Mouse (Mus musculus): ENCODE results near the gene Pik3r5.
A peak's percentile ranks its signal among the peaks of the same experiment; 100 is the strongest.

The Pik3r5 gene

DNA sequence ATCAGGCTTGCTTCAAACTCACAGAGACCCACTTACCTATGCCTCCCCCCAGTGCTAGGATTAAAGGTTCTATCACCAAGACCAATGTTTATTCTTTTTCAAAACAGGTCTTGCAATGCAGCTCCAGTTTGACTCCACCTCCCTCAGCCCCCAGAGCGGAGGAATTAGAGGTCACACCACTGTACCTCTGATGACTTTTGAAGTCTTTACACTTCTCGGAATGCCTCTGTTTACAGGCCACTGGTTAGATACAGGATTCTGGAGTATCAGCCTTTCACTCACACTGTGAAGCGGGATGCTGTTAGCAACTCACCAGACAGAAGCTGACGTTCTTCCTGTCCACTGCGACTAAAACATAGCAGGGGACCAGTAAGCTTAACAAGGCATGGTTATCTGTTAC is 30.5 kb upstream of the Pik3r5 start:
- ATAC-seq (ENCODE audit: low TSS enrichment): no peak

DNA sequence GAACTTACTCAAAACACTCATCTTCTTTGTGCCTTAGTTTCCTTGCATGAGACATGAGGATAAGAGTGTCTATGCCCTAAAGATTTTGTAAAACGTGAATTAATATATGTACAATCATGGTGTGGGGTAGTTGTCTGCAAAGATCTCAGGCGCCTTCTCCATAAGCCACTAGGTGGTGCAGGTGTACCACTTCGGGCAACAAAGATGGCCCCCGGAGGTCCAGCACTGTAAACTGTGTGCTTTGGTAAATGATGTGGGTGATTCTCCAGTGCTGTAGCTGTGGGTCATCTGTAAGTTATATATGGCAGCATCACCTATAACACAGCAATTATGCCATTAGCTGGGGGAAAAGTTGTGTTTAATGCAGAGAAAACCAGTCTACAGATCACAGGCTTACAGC is 27.7 kb upstream of the Pik3r5 start:
- ATAC-seq (ENCODE audit: low TSS enrichment): no peak

GRCm38 (mm10) chr11:68405576-68405975 is 26.3 kb upstream of the Pik3r5 start:
- no peak for ATAC-seq (ENCODE audit: low TSS enrichment)

- no peak for ATAC-seq (ENCODE audit: low TSS enrichment)
Observed at GRCm38 (mm10) chr11:68407266-68407926, 24.5 kb upstream of the Pik3r5 start.

DNA sequence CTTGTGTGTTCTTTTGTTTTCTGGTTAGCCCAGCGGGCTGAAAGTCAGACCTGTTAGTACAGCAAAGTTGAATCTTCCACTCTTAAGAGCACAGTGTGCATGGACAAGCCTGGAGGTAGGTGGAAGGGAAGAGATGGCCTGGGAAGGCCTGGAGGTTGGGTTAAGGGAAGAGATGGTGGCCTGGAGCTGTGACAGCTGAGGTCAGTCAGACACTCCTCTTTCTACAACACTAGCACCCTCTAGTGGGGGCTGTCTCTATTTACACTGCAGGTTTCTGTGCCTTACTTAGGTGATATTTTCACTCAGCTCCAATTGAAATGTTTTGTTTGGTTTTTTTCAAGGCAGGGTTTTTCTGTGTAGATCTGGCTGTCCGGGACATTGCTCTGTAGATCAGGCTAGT is 23.8 kb upstream of the Pik3r5 start:
- ATAC-seq (ENCODE audit: low TSS enrichment): peak; percentile 70; the same call in 1 of the 2 replicates

DNA sequence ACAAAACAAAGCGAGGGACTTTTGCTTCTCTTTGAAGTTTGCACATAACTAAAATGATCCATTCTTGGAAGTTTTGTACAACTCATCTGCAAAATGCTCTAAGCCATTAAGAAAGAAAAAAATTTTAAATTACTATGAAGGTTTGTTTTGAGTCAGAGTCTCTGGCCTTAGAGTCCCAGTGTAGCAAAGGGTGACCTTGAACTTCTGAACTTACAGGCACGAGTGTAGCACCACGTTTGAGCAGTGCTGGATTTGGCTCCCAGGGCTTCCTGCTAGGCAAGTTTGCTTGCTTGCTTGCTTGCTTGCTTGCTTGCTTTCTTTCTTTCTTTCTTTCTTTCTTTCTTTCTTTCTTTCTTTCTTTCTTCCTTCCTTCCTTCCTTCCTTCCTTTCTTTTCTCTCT is 14.9 kb upstream of the Pik3r5 start:
- ATAC-seq (ENCODE audit: low TSS enrichment): no peak

DNA sequence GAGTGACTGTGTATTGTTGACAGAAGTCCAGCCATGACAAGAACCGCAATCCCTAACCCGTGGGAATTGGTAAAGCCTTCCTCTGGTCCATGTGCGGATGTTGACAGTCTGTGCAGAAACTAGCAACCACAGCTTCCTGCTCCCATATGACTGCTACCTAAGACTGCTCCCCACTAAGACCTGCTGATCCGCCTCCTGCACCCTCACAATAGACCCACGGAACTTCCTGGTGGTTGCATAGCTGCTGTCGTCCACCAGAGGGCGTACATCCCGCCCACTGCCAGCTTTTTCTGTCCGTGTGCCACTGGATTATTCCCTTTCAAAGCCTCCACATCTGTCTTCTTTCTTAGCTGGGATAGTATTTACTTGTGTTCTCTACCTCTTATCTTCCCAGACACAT is 14.1 kb upstream of the Pik3r5 start:
- ATAC-seq (ENCODE audit: low TSS enrichment): no peak

DNA sequence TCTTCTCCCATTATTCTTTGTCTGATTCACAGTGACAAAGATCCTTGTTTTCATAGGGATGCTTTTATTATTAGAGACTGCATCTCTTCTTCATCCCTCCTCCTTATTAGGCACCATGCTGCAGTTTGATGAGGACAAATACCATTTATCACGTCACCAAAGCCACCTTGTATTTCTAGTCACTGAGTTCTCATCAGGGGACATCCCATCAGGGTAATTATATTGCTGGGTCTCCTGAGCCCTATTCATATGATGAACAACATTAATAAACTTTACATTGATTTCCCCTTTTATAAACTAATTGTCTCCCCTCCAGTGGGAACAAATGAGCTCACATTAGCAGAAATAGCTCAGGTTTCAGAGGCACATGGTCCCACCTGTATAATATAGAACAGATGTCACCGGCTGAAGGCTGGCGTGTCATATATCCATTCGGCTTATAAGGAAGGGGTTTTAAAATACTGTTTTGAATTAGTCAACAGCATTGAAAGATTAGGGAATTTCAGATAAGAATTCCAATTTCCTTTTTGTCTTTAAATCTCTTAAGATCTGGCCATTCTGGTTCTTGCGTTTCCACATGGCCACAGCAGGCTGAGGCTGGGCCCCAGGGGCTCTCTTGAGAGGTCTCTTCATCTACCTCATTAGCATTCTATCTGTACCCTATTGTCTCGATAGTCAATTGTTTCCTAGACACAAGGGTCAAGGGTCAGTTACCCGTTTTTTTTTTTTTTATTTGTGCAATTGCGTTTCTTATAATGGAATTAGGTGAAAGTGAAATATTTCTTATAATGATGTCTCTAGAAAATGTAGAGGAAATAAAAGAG is 6.2 kb upstream of the Pik3r5 start:
- ATAC-seq (ENCODE audit: low TSS enrichment): no peak

DNA sequence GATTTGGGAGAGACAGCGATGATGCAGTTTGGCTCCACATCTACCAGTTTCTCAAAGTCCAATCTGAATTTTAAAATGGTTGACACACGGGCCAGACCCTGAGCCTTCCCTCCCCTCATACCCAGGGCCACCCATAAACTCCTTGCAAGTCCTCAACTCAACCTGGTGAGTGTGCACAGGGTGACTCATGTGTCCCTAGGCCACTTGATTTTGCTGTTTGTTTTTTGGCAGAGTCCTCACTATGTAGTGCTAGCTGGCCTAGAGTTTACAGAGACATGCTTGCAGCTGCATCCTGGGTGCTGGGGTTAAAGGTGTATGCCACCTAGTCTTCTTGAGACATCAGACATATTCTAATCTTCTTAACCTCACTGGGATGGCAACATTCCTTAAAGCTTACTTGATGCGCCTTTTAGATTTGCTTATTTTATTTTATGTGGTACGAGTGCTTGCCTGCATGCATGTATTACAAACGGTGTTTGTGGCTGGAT is 4.8 kb upstream of the Pik3r5 start:
- ATAC-seq (ENCODE audit: low TSS enrichment): no peak

GRCm38 (mm10) chr11:68430662-68431061 is 1.3 kb upstream of the Pik3r5 start:
- no peak for ATAC-seq (ENCODE audit: low TSS enrichment)

DNA sequence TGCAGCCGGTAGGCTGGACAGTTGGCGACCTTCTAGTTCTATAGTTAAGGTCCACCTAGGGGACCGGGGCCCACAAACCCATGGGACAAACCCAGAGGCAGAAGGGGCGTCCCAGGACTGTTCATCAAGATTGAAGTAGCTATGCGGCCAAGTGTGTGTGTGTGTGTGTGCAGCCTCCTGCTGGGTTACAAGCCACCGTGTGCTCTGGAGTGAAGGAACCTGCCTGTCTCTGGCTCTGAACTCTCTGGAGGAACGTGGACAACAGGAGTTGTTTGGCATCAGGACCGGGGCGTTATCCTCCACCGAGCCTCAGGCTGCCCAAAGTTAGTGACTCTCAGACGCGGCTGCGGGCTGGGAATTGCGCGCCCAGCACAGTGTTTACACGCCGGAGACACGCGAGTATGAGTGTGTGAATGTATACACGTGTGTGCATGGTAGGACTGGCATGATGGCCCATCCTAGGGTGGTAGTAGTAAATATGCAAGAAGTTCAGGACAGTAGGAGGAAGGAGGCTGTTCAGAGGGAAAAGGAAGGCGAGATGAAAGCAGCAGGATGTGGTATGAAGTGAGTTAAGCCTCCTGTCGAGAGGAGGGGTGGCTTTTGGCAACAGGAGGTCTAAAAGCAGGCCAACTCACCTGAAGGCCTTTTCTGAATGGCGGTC is 570 bp downstream of the Pik3r5 start:
- ATAC-seq (ENCODE audit: low TSS enrichment): no peak

DNA sequence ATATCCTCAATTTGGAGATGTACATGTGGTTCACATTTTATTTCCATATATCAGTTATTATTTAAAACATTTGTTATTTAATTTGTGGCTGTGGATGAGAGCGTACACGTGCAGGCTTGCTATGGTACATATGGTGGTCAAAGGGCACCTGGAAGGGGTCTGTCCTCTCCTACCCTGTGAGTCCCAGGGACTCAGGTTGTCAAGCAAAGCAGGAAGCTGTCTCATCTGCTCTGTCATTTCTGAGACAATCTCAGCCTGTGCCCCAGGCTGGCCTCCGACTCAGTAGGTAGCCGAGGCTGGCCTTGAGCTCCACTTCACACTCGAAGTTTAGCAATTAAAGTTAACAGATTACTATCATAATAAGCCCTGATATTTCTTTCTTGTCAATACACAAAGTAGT is 1.6 kb downstream of the Pik3r5 start:
- no peak for ATAC-seq (ENCODE audit: low TSS enrichment)

- no peak for ATAC-seq (ENCODE audit: low TSS enrichment)
Observed at GRCm38 (mm10) chr11:68434697-68435096, 2.8 kb downstream of the Pik3r5 start.

DNA sequence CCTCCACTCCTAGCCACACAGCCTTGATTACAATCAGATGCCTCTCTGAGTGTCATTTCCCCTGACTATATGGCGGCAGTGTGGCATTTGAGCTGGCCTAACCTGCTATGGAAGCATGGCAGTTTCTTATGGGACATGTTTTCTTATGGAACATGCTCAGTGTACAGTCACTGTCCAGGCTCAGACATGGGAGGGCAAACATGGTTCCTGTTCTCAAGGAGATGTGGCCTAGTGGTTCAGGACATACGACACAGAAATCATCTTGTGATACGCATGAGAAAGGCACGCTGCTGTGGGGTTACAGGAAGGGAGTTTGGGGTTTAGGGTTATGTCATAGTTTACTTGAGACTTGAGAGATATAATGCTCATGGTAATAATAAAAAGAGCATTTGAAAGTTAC is 3.7 kb downstream of the Pik3r5 start:
- no peak for ATAC-seq (ENCODE audit: low TSS enrichment)

DNA sequence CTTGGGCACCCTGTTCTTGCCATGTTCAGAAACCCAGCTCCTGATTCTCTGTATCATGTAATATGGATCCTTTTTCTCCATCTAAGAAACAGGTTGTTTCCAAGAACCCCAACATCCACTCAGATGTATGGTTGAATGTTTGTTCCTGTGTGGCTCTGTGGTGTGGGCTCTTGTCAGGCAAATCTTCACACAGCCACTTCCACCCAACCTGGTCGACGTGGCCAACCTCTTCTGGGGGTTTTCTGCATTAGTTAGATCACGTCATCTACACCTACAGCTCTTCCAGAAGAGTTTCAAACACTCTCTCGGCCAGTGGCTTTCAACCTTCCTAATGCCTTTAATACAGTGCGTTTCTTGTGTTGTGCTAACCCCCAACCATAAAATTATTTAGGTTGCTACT is 4.5 kb downstream of the Pik3r5 start:
- no peak for ATAC-seq (ENCODE audit: low TSS enrichment)

GRCm38 (mm10) chr11:68440100-68440499 is 8.2 kb downstream of the Pik3r5 start:
- no peak for ATAC-seq (ENCODE audit: low TSS enrichment)

DNA sequence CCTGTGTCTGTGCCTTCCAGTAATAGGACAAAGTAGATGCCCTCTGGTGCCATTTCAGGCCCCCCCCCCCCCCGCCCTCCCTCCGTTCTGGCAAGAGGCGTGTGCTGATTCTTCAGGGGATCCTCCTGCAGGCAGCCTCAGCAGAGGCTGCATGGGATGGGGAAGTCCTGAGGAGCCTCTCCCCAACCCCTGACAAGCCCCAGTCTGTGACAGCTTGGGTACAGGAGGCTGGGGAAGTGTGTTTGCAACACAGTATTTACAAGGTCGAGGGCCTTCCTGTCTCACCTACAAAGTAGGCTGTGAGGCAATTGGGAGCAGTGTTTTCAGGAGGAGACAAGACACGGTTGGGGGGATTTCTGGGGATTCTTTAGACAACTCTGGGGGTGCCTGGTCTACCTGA is 9.0 kb downstream of the Pik3r5 start:
- no peak for ATAC-seq (ENCODE audit: low TSS enrichment)

DNA sequence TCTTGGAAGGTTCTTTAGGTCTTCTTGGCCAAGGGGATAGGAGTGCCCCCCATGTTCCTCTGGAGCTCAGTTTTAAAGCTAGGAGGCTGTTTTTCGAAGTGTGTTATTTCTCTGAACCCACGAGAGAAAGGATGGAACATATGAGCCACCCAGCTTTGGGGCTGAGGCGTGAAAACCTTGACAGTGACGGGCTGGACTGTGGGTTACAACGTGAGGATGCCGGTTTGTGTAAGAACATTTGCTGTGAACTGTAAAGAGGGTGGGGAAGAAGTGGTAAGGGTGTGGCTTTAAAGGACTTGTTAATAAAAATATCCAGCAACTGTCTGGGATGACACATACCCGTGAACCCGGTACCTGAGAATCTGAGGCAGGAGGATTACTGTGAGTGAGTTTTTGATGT is 10.4 kb downstream of the Pik3r5 start:
- ATAC-seq (ENCODE audit: low TSS enrichment): no peak

DNA sequence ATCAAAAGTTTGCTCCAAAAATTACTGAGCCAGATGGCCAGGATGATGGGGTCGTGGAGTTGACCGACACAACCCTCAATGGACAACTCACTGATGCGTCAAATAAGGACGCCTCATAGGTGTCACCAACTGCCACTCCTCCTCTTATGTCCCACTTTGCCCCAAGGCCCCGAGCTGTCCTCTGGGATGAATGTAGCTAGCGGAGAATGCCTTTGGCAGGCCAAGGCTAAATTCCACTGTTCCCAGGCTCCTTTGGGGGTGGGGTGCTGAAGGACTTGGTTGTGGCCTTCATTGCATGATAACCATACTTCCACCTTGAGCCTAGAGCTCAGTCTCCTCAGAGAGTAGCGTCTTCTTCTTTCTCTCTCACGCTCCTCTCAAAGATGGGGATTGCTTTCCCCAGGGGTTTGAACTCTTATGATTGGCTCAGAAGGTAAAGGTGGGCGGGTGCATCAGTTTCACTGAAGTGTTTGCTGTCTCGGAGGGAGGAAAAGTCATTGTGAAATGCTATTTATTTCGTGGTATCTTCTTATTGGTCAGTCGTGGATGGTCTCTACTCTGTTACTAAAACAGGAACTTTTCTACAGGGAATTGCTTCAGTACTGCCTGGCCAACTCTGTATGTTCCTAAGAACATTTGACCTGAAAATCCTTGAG is 11.2 kb downstream of the Pik3r5 start:
- ATAC-seq (ENCODE audit: low TSS enrichment): no peak

GRCm38 (mm10) chr11:68445901-68446300 is 14.0 kb downstream of the Pik3r5 start:
- no peak for ATAC-seq (ENCODE audit: low TSS enrichment)

DNA sequence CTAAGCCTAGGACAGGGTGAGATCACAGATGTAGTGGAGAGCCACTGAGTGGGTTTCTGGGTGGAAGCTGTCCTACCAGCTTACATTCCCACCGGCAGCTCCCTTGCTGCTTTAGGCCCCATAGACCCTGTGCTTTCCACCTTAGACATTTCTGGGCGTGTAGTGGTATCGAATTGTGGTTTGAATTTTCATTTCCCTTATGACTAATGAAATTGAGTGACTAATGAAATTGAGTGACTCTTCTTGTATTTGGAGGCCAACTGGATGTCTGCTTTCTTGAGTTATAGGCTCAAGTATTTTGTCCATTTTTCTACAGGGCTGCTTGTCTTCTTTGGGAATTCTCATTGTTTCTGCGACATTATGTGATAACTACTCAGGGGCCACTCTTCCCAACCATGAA is 14.6 kb downstream of the Pik3r5 start:
- ATAC-seq (ENCODE audit: low TSS enrichment): no peak

DNA sequence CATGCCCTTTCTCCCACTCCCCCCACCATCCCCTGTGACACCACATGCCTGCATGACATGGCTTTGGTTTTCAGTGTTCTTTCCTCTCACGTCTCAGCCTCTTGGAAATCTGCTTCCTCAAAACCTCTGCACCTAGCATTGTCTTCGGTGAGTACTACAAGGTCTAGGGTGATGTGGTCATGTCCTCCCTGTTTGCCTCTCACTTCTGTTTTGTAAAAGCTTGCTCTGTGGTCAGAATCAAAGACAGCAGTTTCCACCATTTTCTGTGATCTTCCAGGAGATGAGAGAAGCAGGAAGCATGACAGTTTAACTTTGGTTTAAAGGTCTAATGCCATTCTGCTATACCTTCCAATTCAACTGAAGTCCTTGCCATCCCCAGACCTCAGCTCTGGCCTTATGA is 15.3 kb downstream of the Pik3r5 start:
- ATAC-seq (ENCODE audit: low TSS enrichment): no peak
